Mouse (Mus musculus): ENCODE measurements around the gene Ppp3r1.

DNA sequence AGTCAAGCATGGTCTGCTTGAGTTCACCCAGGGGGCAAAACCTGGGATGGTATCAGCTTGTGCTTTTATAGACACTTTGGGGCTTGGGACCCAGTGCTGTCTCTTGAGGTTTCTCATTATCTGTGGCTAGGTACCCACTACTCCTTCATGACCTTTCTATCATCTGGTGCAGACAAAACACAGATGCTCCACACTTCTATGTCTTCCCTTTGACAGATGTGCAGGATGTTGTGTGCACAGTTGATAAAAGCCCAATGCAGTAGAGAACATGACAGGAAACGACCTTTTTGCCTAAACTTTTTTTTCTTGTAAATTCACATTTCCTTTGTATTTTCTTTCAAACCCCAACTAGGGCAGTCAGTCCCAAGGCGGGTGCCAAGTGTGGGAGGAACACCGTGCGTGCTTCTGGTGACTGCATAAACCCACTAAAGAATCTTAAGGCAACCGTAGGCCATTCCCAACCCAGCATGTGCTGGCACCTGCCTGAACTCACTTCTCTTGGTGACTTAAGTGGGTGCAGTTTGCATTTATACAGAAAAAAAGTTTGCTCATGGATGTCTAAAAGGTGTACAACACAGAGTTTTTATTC, 77.5 kb downstream of the Ppp3r1 start:
- TF ChIP-seq CTCF (IDR thresholded peaks at IDR 0.05; ENCODE audit: borderline replicate concordance, extremely low read depth, insufficient read depth, insufficient read length) (no peak), POLR2A (IDR thresholded peaks at IDR 0.05; ENCODE audit: borderline replicate concordance, extremely low read depth, insufficient read depth, insufficient read length, poor library complexity, severe bottlenecking) (no peak)

Measured in brain, embryonic 14.5 days (tissue).